Mouse (Mus musculus): ENCODE results near the gene BC030500.

DNA sequence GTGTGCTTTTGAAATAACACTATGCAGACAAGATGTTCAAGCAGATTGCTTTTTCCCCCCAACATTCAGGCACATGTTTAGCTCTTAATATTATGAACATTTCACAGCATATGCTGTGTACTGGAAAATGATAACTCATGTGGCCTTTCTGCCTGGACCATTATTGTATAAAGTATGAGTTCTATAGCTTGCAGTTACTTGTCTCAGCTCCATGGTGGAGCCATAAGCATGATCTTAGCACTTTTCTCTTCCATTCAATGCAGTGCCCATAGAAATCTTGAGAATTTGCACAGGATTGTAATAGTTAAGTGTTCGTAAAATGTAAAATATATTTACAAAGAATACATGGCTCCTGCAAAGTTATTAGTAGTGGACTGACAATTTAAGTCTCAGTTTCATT is 19.5 kb downstream of the BC030500 start:
- TF ChIP-seq MAX (IDR thresholded peaks at IDR 0.05; ENCODE audit: low read depth) (no peak), CEBPB (IDR thresholded peaks at IDR 0.05; ENCODE audit: insufficient read depth, poor library complexity, severe bottlenecking) (no peak), REST (IDR thresholded peaks at IDR 0.05; ENCODE audit: insufficient read depth, insufficient read length) (no peak)
